Mouse (Mus musculus): Measurements from ENCODE around the gene Akr1b7.
"Not testable (repeated sequence)": the region's sequence is repeated elsewhere in the genome, so short reads cannot be mapped to it uniquely, and the experiment has no call there.

Akr1b7 gene

GRCm38 (mm10) chr6:34412023-34412422 lies at the start of gene Akr1b7:
Gene Akr1b7, plus strand, starts transcription at chr6:34412334.
- no peak for DNase-seq (ENCODE audit: inconsistent ontology term)

GRCm38 (mm10) chr6:34364217-34365136 lies 47.7 kb upstream of the Akr1b7 start:
- DNase-seq (ENCODE audit: inconsistent ontology term): no peak

GRCm38 (mm10) chr6:34367998-34368397 lies 44.1 kb upstream of the Akr1b7 start:
- no peak for DNase-seq (ENCODE audit: inconsistent ontology term)

GRCm38 (mm10) chr6:34370081-34370480 lies 42.1 kb upstream of the Akr1b7 start:
- no peak for DNase-seq (ENCODE audit: inconsistent ontology term)

- DNase-seq (ENCODE audit: inconsistent ontology term): peak; percentile 46
Measured at GRCm38 (mm10) chr6:34371700-34372351, 40.3 kb upstream of the Akr1b7 start.

GRCm38 (mm10) chr6:34373841-34374240 lies 38.3 kb upstream of the Akr1b7 start:
- DNase-seq (ENCODE audit: inconsistent ontology term): no peak

GRCm38 (mm10) chr6:34375888-34376287 lies 36.2 kb upstream of the Akr1b7 start:
- not testable (repeated sequence) for DNase-seq (ENCODE audit: inconsistent ontology term)

- no peak for DNase-seq (ENCODE audit: inconsistent ontology term)
Measured at GRCm38 (mm10) chr6:34383401-34383800, 28.7 kb upstream of the Akr1b7 start.

GRCm38 (mm10) chr6:34384110-34384661 lies 27.9 kb upstream of the Akr1b7 start, which contains the start of gene Akr1b10:
Gene Akr1b10, plus strand, starts transcription at chr6:34384218.
- DNase-seq (ENCODE audit: inconsistent ontology term): peak; percentile 90

- DNase-seq (ENCODE audit: inconsistent ontology term): peak; percentile 56
Measured at GRCm38 (mm10) chr6:34384701-34385370, 27.3 kb upstream of the Akr1b7 start.

- DNase-seq (ENCODE audit: inconsistent ontology term): no peak
Measured at GRCm38 (mm10) chr6:34388420-34389156, 23.5 kb upstream of the Akr1b7 start.

- DNase-seq (ENCODE audit: inconsistent ontology term): no peak
Measured at GRCm38 (mm10) chr6:34395897-34396296, 16.2 kb upstream of the Akr1b7 start.

- no peak for DNase-seq (ENCODE audit: inconsistent ontology term)
Measured at GRCm38 (mm10) chr6:34398431-34398830, 13.7 kb upstream of the Akr1b7 start.

GRCm38 (mm10) chr6:34399606-34400220 lies 12.4 kb upstream of the Akr1b7 start:
- no peak for DNase-seq (ENCODE audit: inconsistent ontology term)

- no peak for DNase-seq (ENCODE audit: inconsistent ontology term)
Measured at GRCm38 (mm10) chr6:34400696-34401095, 11.4 kb upstream of the Akr1b7 start.

- no peak for DNase-seq (ENCODE audit: inconsistent ontology term)
Measured at GRCm38 (mm10) chr6:34406746-34407145, 5.4 kb upstream of the Akr1b7 start.

GRCm38 (mm10) chr6:34407403-34407802 lies 4.7 kb upstream of the Akr1b7 start:
- DNase-seq (ENCODE audit: inconsistent ontology term): no peak

- DNase-seq (ENCODE audit: inconsistent ontology term): no peak
Measured at GRCm38 (mm10) chr6:34412688-34413087, 554 bp downstream of the Akr1b7 start.

GRCm38 (mm10) chr6:34413386-34413785 lies 1.3 kb downstream of the Akr1b7 start:
- DNase-seq (ENCODE audit: inconsistent ontology term): not testable (repeated sequence)

- no peak for DNase-seq (ENCODE audit: inconsistent ontology term)
Measured at GRCm38 (mm10) chr6:34416521-34416920, 4.4 kb downstream of the Akr1b7 start.

- DNase-seq (ENCODE audit: inconsistent ontology term): no peak
Measured at GRCm38 (mm10) chr6:34419071-34419470, 6.9 kb downstream of the Akr1b7 start.
